Mouse (Mus musculus): ENCODE data around the gene Mta2.

- TF ChIP-seq SIN3A (IDR thresholded peaks at IDR 0.05; ENCODE audit: low read length) (no peak; the same call in 1 of the 2 replicates), CTCF (IDR thresholded peaks at IDR 0.05 in 2 of 3, conservative IDR thresholded peaks at IDR 0.05 in 1 of 3; ENCODE audit: control insufficient read depth in 1 of 3, insufficient read depth in 1 of 3, low read depth in 2 of 3, low read length in 3 of 3, poor library complexity in 1 of 3, severe bottlenecking in 1 of 3) (no peak), TAL1 (IDR thresholded peaks at IDR 0.05; ENCODE audit: low read length) (no peak), ZNF384 (IDR thresholded peaks at IDR 0.05; ENCODE audit: low read depth, low read length) (no peak), USF1 (IDR thresholded peaks at IDR 0.05; ENCODE audit: low read depth, low read length) (no peak), MAFK (IDR thresholded peaks at IDR 0.05; ENCODE audit: borderline replicate concordance, low read depth, low read length) (no peak), NRF1 (IDR thresholded peaks at IDR 0.05; ENCODE audit: insufficient read depth, low read depth, low read length, poor library complexity, severe bottlenecking) (no peak), HCFC1 (IDR thresholded peaks at IDR 0.05; ENCODE audit: low read depth, low read length) (no peak), GATA1 (IDR thresholded peaks at IDR 0.05; ENCODE audit: low read depth, low read length) (no peak), MAZ (IDR thresholded peaks at IDR 0.05; ENCODE audit: low read depth, low read length) (no peak), RCOR1 (IDR thresholded peaks at IDR 0.05; ENCODE audit: low read depth, low read length) (no peak), POLR2A (IDR thresholded peaks at IDR 0.05; ENCODE audit: control insufficient read depth in 1 of 2, insufficient read depth in 1 of 2, low read depth in 1 of 2, low read length in 2 of 2, poor library complexity in 1 of 2) (no peak), CHD2 (IDR thresholded peaks at IDR 0.05; ENCODE audit: low read length) (no peak)
Measured at GRCm38 (mm10) chr19:8898576-8898975, 43.1 kb upstream of the Mta2 start.
